Mouse (Mus musculus) megakaryocyte, embryonic 14.5 days (primary cell): Measurements from ENCODE around the gene Zfp318. TPM values are rescaled to one million over a fixed set of nuclear protein-coding genes. Genes with fewer than 3 reads are reported as not detected.

Experiments
- H3K27me3 ChIP-seq: replicated peaks from 2 replicates; pipeline ENCODE3; 2012; ENCODE audit warnings: inconsistent platforms
- H3K36me3 ChIP-seq: replicated peaks from 2 replicates; pipeline ENCODE3; 2012; ENCODE audit warnings: low read length, inconsistent platforms, mixed read lengths
- H3K4me1 ChIP-seq: 2 replicates; pipeline ENCODE4 v1.6.1; 2012; ENCODE audit warnings: inconsistent platforms
- H3K4me3 ChIP-seq: replicated peaks from 2 replicates; pipeline ENCODE3; 2012; ENCODE audit warnings: moderate library complexity, mild to moderate bottlenecking, inconsistent platforms
- H3K9me3 ChIP-seq: 2 replicates; pipeline ENCODE4 v1.6.1; 2012; ENCODE audit warnings: inconsistent platforms
- FLI1 ChIP-seq: IDR thresholded peaks from 2 replicates; pipeline ENCODE4 v1.6.1; 2012; ENCODE audit warnings: low read length, inconsistent platforms, mixed read lengths
- GATA1 ChIP-seq: IDR thresholded peaks from 3 replicates; pipeline ENCODE4 v1.6.1; 2012; ENCODE audit warnings: mixed read lengths, low read length, inconsistent platforms, borderline replicate concordance
- polyA plus RNA-seq: library from polyadenylated mRNA; stranded (reverse); fragments of >175 nt; gene quantifications from 2 replicates; pipeline ENCODE4 v1.2.3, GENCODE M21; 2012; ENCODE audit warnings: low replicate concordance; ENCODE audit not compliant: insufficient read depth

The Zfp318 gene
- polyA plus RNA-seq, 1 experiment, result 0.84 TPM

DNA sequence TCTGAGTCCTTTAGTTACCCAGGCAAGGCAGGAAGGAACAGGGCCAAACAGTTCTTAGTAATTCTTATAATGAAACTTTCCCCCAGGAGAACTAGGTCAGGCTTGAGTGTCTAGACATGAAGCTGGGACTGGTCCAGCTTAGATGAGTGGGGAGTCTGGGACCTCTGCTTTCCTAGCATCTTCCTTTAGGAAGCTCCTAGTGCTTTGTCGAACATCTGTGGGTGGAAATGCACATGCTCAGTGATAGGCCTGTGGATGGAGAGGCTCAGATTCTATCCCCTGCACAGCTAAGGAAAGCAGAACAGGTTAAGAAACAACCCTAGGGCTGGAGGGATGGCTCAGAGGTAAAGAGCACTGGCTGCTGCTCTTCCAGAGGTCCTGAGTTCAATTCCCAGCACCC is 11.1 kb downstream of the Zfp318 start:
- Histone ChIP-seq H3K36me3 (peaks cover 36% of the 10 kb centered on the region), H3K4me1 (no peaks in the 10 kb centered on the region)
- TF ChIP-seq FLI1, result no peak
- TF ChIP-seq GATA1, result no peak

DNA sequence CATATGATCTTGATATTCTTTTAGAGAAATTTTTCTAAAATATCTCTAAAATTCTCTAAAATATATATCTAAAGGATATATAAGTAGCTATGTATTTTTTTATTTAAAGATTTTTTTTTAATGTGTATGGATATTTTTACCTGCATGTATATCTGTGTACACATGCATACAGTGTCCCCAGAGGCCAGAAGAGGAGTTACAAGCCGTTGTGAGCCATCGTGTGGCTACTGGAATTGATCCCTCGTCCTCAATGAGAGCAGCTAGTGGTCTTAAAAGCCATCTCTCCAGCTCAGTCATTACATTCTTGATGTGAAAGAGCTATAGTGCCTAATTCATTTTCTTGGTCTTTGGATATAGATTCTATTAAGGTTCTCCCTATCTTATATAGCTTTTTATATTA is 24.9 kb downstream of the Zfp318 start:
- peaks cover 63% of the 10 kb centered on the region for H3K36me3 ChIP-seq
- H3K27me3 ChIP-seq, result no peaks in the 10 kb centered on the region
- H3K4me1 ChIP-seq, result no peaks in the 10 kb centered on the region
- H3K4me3 ChIP-seq, result no peak overlapping the region
- no peaks in the 10 kb centered on the region for H3K9me3 ChIP-seq
- no peak for TF ChIP-seq FLI1
- TF ChIP-seq GATA1, result no peak

More for the DNA sequence above, 11.1 kb downstream of the Zfp318 start:
- no peaks in the 10 kb centered on the region for H3K27me3 ChIP-seq
- no peak overlapping the region for H3K4me3 ChIP-seq
- H3K9me3 ChIP-seq, result no peaks in the 10 kb centered on the region

DNA sequence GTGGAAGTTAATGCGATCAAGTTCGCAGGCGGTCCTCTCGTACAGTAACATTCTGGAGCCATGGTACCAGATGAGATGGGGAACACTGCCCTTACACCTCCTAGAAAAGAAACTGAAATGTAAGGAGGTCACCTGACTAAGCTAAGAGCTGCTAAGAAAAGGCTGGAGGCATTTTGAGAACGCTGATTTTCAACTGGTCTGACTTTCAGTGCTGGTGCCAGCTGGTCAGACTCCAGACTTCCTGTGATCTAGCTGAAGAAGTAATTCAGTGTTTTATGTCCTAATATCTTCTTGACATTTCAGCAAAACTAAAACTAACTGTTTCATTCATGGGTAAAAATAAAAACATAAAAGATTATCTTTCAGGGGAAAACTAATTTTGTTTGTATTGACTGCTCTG is 35.1 kb downstream of the Zfp318 start:
- no peaks in the 10 kb centered on the region for H3K9me3 ChIP-seq
- no peaks in the 10 kb centered on the region for H3K27me3 ChIP-seq
- no peak for TF ChIP-seq FLI1
- H3K36me3 ChIP-seq, result peaks cover 3% of the 10 kb centered on the region
- no peaks in the 10 kb centered on the region for H3K4me1 ChIP-seq
- H3K4me3 ChIP-seq, result no peak overlapping the region

GRCm38 (mm10) chr17:46419717-46420116 is 36.2 kb downstream of the Zfp318 start:
- Histone ChIP-seq H3K27me3 (peaks cover 2% of the 10 kb centered on the region), H3K9me3 (no peaks in the 10 kb centered on the region), H3K4me3 (no peak overlapping the region), H3K36me3 (no peaks in the 10 kb centered on the region), H3K4me1 (no peaks in the 10 kb centered on the region)
- TF ChIP-seq FLI1, result no peak
- TF ChIP-seq GATA1, result no peak

- Histone ChIP-seq H3K36me3 (no peaks in the 10 kb centered on the region), H3K9me3 (peaks cover 5% of the 10 kb centered on the region; the same call in 1 of the 2 replicates), H3K27me3 (peaks cover 47% of the 10 kb centered on the region), H3K4me3 (no peak overlapping the region), H3K4me1 (peaks cover 16% of the 10 kb centered on the region)
- no peak for TF ChIP-seq GATA1
- TF ChIP-seq FLI1, result no peak
Measured at GRCm38 (mm10) chr17:46426496-46426895, 43.0 kb downstream of the Zfp318 start.

- Histone ChIP-seq H3K4me3 (peak within 1 kb of the TSS; percentile 81), H3K4me1 (peaks cover 20% of the 10 kb centered on the region), H3K36me3 (no peaks in the 10 kb centered on the region), H3K27me3 (peaks cover 64% of the 10 kb centered on the region), H3K9me3 (peaks cover 5% of the 10 kb centered on the region; the same call in 1 of the 2 replicates)
- no peak for TF ChIP-seq FLI1
- no peak for TF ChIP-seq GATA1
Measured at GRCm38 (mm10) chr17:46428761-46429414, 45.4 kb downstream of the Zfp318 start, which contains the start of gene Crip3. TSS of gene Crip3 (plus strand) at chr17:46428926.

GRCm38 (mm10) chr17:46433627-46434026 is 50.1 kb downstream of the Zfp318 start:
- H3K9me3 ChIP-seq, result no peaks in the 10 kb centered on the region
- H3K4me1 ChIP-seq, result peaks cover 22% of the 10 kb centered on the region
- no peaks in the 10 kb centered on the region for H3K36me3 ChIP-seq
- TF ChIP-seq GATA1, result no peak
- TF ChIP-seq FLI1, result no peak
- peak overlapping the region; percentile 57 for H3K4me3 ChIP-seq
- peaks cover 87% of the 10 kb centered on the region for H3K27me3 ChIP-seq

DNA sequence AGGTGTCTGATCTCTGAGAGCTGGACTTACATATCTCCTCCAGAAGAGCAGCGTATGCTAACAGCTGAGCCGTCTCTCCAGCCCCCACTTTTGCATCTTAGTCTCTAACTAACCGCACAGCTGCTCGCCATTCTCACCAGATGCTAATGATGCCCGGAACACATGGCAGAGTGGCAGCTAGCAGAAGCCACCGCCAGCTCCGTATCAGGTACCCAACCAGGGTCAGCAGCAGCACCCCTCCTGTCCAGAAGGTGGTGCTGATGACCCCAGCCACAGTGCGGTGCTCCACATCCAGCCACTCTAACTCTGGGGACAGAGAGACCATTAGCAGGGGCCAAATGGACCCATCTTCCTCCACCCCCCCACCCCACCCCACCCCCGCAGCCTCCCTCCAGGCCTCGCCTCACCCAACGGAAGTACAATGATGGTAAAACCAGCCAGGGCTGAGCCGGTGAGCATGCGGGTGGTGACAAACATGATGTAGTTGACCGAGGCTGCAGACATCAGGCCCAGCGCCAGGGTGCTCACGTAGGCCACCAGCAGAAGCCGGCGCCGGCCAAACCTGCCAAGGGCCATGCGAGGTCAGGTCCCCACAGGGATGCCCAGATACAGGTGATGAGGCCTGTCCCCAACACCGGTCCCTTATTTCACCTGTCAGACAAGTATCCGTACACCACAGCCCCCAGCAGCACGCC is 53.3 kb downstream of the Zfp318 start:
- Histone ChIP-seq H3K4me3 (no peak overlapping the region), H3K9me3 (peaks cover 3% of the 10 kb centered on the region), H3K27me3 (peaks cover 79% of the 10 kb centered on the region), H3K36me3 (no peaks in the 10 kb centered on the region), H3K4me1 (peaks cover 10% of the 10 kb centered on the region; the same call in 1 of the 2 replicates)
- TF ChIP-seq FLI1 (no peak), GATA1 (no peak)

- Histone ChIP-seq H3K36me3 (no peaks in the 10 kb centered on the region), H3K4me1 (peaks cover 25% of the 10 kb centered on the region), H3K4me3 (no peak within 1 kb of the TSS), H3K9me3 (peaks cover 3% of the 10 kb centered on the region), H3K27me3 (peaks cover 82% of the 10 kb centered on the region)
- TF ChIP-seq FLI1, result no peak
- TF ChIP-seq GATA1, result no peak
Measured at GRCm38 (mm10) chr17:46438298-46438873, 54.9 kb downstream of the Zfp318 start, which contains the start of gene Slc22a7. TSS of gene Slc22a7 (minus strand) at chr17:46438457.

GRCm38 (mm10) chr17:46439176-46439575 is 55.6 kb downstream of the Zfp318 start:
- peaks cover 82% of the 10 kb centered on the region for H3K27me3 ChIP-seq
- no peak for TF ChIP-seq GATA1
- no peak for TF ChIP-seq FLI1
- peaks cover 3% of the 10 kb centered on the region for H3K9me3 ChIP-seq
- H3K4me3 ChIP-seq, result no peak overlapping the region
- H3K36me3 ChIP-seq, result no peaks in the 10 kb centered on the region
- peaks cover 21% of the 10 kb centered on the region for H3K4me1 ChIP-seq
